Mouse (Mus musculus) adrenal gland, adult 18-20 months (tissue): ENCODE measurements at regions not wholly inside any gene's neighbourhood (a gene's known extent, or its start where the extent isn't known, plus 50 kb on each side); places are given as distances from the start of the nearest gene placed in this dataset.
"Not testable (repeated sequence)": the region's sequence is repeated elsewhere in the genome, so short reads cannot be mapped to it uniquely, and the experiment has no call there.

Source experiments
- DNase-seq, 2 experiments: peaks; one replicate each; pipeline ENCODE4 v3.0.0; 2021 to 2022; ENCODE audit warnings: low spot score in 2 of 2

DNA sequence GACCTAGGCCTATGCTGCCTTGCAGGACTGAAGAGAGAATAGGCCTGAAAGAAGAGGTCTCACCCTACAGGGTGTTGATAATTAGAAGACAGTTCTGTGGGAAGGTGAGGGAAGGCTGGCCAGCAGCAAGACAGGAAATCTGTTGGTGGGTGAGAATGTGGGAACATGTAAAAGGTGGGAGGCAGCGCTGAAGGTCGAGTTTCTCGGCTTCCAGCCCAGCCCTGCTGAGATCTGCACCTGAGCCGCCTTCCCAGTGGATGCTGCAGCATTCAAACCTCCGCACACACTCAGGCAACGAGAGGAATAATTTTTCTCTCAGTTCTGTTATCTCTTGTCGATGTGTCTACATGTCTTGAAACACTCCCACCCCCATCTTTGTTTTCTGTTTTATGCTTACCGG lies 89.9 kb upstream of the Atp1b1 start:
- DNase-seq = no peak

DNA sequence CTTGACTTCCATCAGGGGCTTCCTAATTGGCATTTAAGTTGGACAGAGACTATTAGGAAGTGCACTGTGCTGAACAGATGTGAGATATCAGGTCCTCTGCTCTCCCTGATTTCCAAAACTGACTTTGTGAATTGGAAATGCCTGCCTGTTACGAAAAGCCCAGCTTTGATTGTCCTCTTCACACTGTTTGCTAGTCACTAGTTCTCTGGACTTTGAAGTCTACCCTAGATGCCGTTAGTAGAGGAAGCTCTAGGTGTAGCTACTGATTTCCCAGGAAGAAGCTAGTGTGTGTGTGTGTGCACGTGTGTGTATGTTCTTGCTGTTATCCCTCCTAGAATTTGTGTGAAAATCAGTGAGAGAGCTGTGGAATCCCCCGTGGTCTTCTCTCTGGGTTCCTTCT lies 87.7 kb upstream of the Atp1b1 start:
- no peak for DNase-seq

DNA sequence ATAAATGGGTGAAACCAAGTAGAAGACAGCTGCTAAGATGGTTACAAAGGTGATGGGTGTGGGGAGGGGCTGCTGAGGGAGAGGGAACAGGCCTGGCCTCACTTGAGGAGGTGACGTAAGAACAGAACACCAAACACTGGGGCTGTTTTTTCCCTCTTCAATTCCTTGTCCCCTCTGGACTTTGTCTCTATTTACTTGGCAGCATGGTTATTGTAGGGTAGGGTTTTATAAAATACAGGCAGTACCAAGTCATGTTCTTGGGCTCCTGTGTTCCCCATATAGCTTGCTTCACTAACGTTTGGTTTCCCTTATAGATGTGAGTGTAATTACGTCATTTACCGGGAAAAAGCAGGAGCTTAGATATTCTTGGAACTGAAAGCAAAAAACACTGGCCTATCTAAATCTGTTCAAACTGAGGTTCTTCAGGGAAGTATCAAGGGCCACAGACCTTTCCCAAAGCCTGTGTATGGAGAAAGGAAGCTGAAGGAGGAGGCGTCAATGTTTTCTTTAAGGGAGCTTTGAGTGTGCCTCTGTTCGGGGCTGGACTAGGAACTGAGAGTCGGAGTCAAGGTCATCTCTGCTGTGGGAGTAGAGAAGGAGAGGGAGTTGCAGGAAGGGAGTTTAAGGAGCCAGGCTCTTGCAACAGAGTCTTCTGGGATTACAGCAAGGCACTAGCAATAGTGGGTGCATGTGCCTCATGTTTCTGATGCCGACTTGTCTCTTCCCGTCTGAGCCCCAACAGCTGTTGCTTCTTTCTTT lies 85.1 kb upstream of the Atp1b1 start:
- DNase-seq = peak in 1 of 2 experiments; percentile 5

DNA sequence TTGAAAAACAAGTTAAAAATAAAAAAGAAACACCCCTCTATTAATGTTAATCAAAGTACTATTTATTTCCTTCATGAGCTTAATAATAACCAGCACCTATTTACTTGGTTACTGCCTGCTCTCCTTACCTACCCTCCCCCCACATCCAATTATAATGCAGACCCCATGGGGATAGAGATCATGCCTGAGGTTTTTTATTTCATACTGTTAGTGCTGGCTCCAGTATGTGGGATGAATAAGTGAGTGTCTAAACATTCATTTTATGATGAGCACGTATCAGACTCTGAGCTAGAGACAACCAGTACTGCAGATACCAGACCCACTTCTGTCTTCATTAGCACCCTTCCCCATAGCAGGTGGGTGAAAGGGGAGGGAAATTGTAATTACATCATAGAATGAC lies 83.6 kb upstream of the Atp1b1 start:
- no peak for DNase-seq

DNA sequence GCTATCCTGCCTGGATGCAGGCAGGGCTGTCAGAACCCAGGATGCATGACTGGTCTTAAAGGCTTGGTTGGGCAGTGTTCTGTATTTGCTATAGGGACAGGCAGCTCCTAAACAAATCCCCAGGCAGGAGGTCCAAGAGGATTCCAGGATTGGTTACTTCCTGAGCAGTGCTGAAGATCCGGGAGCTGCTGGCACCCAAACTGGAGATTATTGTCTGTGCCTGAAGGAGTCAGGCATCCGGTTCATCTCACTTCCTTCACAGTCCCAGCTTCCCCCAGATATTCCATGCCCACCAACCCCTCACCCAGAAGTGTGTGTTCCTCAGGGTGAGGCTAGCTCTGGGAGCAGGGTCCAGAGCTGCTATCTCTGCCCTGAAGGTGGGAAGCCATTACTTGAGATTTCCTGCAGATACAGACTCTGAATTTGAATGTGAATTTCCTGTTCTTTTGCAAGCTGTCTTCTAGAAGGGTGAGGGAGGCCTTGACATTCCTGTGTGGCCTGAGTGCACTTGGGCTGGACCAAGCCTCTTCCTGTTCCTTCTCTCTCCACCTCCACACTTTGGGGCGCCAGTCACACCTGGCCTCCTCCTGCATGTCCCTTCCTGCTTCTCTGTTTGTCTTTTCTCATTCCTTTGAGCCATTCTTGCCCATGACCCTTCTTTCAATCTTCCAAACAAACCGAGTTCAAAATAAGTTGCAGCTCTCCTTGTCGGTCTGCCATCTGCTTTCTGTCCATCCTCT lies 80.3 kb upstream of the Atp1b1 start:
- DNase-seq = no peak

DNA sequence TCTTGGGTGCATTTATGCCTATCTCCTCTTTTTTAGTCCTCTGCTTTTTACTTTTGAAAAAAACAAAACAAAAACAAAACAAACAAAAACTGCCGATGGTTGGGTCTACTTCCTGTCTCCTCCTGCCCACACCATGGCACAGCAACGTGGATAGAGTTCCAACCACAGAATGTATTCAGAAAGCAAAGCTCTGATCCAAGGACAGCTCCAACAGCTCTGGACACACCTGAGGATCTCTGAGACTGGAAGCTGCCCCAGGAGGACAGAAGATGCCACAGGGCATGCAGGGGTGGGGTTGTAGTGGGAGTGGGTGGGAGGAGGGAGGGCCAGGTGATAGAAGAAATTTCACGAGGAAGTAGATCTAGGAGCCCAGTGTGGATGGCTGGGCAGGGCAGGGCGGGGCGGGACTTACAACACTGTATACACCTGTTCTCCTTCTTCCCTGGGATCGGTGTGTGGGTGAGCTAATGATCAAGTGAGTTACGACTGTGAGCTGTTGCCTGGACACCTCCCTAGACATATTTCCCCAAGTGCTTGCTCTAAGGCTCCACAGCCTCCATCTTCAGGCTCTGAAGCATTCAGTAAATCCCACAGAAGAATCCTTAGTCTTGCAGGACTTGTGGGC lies 79.3 kb upstream of the Atp1b1 start:
- no peak for DNase-seq

DNA sequence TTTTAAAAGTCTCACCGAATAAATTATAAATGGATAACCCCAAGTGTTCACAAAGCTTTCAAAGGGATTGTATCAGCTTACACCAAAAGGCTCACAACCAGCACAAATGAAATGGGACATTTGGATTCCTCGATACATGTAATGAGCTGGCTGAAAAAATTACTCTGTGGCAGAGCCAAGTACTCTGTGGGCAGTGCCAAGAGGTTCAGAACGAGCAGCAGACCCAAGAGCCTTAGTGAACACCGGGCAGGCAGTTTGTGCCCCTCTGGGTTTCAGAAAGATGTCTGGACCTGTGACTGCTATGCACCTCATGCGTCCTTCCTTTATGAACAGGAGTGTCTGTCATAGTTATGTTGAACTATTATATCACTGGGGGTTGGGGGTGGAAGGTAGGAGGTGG lies 74.0 kb upstream of the Atp1b1 start:
- DNase-seq = no peak

DNA sequence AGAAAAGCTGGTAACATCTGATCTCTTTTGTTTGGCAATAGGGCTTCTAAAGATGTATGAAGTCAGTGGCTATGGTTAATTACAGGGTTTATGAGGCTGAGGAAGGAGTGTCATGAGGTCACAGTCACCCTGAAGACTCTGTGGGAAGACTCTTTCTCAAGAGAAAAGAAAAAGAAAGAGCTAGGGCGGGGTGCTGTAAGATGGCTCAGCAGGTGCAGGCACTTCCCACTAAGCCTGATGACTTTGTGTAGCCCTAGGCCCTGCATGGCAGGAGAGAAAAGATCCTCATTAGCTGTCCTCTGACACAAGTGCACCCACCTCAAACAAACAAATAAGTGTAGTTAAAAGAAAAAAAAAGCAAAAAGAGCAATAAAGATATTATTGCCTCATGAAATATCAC lies 73.6 kb upstream of the Atp1b1 start:
- DNase-seq = no peak

DNA sequence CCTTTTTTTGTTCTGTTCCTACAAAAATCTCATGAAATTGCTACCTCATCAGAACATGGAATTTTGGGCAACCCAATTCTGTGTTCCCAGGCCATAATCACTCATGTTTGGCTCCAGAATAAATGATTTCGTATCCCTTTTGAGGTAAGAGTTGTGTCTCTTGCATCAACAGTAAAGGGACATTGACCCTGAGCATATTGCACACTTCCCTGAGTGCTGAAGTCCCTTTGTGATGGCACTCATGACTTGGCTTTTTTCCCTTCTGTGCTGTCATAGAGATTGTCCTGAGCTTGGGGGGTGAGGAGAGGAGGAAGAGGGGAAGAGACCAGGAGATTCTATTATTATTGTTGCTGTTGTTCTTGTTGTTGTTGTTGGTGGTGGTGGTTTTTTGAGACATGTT lies 68.6 kb upstream of the Atp1b1 start:
- DNase-seq = no peak

DNA sequence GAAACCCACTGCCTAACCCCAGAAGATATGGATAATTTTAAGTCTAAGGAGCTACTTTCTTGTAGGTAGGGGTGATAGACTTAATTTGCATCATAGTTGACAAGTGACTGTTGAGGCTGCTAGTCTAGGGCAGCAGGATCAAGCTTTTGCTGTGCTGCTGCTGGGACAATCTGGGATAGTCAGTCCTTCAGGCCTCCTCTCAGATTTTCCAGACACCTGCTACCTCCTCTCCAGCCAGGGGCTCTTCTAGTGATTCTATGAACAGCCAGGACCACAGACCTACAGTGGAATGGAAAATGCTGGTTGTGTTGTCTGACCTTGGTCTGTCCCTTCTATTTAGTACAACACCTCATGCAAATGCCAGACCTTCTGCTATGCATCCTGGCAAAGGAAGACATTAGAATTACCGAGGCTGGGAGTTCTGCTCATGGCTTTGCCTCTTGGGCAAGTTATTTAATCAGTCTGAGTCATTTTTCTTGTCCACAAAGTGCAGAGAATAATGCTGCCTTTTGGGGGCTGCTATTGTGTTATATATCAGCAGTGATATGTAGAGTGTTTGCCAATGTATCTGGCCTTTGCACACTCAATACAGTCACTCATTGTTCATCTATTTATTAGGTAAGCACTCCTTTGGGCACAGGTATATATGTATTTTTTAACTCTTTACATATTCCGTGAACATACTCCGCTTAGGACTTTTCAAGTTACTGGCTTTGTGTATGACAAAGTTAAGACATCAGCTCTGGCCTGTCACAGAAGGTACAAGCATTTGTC lies 64.4 kb upstream of the Atp1b1 start:
- DNase-seq = no peak

DNA sequence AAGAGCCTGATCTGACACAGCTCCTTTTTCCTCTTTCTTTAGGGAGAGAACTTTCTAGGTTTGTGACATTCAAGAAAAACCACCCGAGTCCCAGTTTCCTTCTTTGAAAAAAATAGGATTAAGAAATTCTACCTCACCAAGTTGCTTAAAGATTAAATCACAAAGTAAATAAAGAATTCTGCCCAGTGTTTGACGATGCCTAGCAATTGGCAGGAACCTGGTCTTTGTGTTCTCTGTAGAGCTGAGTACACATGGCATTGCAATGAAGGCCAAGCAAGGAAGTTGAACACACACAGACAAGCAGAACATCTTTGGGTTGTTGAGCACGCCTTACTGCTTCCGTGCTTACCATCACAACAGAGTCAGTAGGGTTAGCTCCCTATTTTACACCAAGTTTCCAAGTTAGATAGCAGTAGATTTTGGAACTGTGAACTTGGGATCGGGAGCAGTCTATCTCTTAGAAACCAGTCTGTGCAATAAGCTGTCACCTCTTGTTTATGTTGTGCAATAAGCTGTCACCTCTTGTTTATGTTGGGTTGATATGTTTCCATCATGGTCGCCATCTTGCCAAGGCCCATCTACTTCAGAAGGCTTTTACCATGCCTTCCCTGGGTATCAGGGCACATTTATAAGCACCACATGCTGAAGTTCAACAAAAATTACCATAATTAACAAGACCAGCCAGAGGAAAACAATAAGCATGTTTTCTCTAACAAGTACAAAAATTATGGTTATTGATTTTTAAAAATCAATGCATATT lies 63.4 kb upstream of the Atp1b1 start:
- DNase-seq = no peak

DNA sequence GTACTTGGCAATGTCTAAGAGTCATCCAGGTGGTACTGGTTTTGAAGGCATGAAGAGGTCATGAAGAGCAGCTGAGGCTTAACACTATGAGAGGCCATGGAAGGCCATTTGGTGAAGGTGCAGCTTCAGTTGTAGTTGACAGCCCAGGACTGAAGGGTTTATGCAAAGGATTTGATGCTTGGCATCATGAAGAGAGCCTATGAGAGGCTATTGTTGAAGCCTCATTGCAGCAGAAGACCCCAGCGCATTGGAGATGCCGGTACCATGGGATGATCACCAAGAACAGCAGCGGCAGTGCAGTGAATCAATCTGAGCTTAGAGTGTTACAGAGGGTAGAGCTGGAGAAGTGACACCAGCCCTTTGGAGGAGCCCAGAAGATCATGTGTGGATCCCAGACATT lies 60.7 kb upstream of the Atp1b1 start:
- no peak for DNase-seq

DNA sequence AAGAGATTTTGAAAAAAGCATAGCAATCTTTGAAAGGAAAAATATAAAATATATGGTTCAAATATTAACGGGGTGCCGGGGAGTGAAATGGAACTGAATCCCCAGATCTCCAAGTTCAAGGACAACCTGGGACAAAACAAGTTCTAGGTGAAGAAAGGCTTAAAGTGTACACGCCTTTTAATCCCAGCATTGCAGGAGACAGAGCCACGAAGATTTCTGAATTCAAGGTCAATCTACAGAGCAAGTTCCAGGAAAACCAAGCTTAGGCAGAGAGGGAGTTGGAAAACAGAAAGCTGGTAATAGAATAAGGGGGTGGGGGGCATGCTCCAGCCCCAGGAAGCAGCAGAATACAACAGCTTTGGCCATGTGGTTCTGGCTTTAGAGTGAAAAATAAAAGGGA lies 60.2 kb upstream of the Atp1b1 start:
- DNase-seq = no peak

DNA sequence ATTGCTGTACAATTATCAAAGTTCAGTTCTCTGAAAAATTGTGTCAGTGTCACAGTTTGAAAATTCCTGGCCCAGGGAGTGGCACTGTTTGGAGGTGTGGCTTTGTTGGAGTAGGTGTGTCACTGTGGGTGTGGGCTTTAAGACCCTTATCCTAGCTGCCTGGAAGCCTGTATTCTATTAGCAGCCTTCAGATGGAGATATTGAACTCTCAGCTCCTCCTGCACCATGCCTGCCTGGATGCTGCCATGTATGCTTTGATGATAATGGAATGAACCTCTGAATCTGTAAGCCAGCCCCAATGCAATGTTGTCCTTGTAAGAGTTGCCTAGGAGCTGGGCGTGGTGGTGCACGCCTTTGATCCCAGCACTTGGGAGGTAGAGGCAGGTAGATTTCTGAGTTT lies 59.2 kb upstream of the Atp1b1 start:
- not testable (repeated sequence) for DNase-seq

DNA sequence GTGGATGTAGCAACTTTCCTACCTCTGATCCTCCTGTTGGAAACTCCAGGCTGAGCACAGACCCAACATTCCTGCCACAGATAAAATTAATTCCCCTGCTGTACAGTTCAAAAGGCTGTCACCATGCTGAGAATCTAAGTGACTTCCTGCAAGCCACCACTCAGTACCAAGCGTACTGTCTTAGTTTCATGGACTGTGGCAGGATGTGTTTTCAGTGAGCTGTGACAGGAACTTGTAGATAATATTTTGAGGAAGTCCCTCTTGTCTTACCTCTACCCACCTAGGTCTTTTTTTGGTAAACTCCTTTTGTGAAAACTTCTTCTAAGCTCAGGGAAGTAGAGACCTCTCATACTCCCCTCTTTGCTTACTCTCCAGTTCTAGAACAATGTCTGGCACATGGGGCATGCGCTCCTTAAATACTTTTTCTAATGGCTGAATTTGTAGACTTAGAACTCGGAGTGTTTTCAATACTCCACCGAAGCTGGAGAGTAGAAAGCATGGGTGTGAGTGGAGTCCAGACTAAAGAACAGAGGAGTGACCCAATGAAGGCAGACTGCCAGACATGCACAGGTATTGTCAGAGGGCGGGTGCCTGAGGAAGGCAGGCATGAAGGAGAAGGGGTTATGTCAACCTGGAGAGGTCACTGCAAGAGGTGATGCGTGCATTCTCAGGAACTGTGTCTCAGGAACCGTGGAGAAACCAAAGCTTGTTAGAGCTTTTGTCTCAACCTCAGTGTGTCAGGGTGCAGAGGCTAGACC lies 53.7 kb upstream of the Atp1b1 start:
- DNase-seq = no peak

DNA sequence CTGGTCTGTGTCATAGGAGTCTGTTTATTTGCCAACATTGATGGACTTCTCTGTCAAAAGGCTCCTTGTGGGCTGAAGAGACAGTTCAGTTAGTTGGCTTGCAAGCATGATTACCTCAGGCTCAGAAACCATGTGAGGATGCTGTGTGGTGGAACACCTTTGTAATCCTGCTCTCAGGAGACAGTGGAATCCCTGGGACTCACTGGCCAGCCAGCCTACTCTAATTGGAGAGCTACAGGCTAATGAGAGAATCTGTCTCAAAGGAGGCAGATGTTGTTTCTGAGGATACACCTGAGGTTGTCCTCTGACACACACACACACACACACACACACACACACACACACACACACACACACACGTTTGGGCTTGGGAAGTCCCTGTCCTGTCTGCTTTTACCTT lies 51.1 kb upstream of the Atp1b1 start:
- DNase-seq = no peak

DNA sequence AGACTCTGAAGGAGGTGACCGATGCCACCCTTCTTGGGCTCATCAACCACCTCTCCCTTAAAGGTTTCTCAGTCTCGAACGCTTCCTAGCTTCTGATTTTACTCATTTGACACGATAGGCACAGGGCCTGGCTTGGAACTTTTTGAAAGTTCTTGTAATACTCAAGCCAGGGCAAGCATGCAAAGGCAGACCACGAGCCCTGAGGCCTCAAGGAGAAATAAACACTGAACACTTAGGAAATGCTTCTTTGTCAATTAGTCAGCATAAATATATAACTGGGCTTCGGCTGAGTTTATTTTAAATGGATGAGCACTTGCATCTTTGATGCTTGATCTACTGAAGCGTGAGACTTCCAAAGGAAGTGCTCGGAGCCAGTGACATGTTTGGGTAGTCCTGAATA lies 50.4 kb upstream of the Atp1b1 start:
- DNase-seq = no peak

DNA sequence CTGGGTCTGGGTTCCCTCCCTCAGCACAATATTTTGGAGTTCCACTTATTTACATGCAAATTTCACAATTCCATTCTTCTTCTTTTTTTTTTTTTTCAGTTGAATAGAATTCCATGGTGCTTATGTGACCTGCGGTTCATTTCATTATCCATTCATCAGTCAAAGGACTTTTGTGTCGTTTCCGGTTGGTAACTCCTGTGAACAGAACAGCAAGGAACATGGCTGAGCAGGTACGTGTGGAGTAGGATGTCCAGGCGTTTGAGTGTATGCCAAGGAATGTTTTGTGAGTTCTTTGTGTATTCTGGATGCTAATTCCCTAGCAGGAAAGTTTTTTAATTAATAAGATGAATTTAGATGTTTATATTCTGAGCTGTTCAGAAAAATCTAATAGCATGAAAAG lies 50.0 kb upstream of the Atp1b1 start:
- no peak for DNase-seq
